Mouse (Mus musculus): ENCODE data around the gene Sulf2. TPM values are rescaled to one million over a fixed set of nuclear protein-coding genes. Genes with fewer than 3 reads are reported as not detected.

Gene Sulf2
- total RNA-seq, 2 experiments from 2014 or later, result 8.7 to 12.3 TPM

DNA sequence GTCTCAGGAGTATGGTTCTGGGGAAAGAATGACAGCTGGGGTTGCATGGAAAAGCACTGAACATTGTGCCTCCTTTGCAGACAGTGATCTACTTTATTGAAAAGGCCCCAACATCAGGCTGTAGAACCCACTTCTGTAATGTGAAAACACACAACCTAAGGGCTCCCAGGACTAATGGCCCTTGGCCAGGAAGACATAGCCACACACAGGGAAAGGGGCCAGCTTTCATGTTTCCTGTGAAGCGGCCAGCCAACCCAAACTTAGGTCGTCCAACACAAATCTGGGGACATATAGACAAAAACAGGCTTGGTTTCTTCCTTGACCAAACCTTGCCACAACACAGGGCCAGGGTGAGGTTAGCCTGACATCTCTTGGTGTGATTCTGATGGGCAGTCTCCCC, 35.5 kb downstream of the Sulf2 start:
- DNase-seq (ENCODE audit: low spot score), result no peak

DNA sequence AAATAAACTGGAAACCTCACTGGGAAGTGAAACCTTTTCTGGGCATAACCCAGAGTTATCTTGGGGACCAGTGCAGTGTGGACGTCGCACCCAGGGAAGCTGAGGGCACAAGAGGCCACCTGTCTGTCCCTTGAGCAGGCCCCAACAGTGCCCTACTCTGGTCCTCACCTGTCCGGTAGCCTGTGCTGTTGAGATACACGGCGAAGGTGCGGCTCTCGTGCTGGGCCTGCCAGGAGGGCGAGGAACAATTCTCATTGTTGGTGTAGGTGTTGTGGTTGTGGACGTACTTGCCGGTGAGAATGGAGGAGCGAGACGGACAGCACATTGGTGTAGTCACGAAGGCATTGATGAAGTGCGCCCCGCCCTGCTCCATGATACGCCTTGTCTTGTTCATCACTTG, 38.8 kb downstream of the Sulf2 start:
- DNase-seq (ENCODE audit: low spot score), result no peak

GRCm38 (mm10) chr2:166116278-166116608, 39.2 kb downstream of the Sulf2 start:
- DNase-seq (ENCODE audit: low spot score), result no peak

GRCm38 (mm10) chr2:166115571-166116277, 39.7 kb downstream of the Sulf2 start:
- DNase-seq (ENCODE audit: low spot score), result peak; percentile 85

DNA sequence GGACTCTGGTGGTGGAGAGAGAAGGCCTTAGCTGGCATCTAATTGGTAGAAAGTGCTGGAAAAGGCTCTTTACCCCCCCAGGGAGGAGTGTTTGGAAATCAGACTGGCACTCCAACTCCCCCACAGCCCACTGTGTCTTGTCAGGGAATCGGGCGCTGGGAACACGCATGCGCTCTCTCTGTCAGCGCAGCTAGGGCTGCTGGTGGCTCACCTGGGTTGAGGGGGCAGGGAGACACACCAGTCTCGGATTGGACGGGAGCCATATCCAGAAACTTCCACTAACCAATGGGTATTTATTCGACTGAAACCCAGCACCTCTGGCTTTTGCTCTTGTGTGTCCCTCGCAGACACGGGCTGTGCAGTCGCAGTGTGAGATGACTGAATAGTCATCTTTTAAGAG, 42.5 kb downstream of the Sulf2 start:
- DNase-seq (ENCODE audit: low spot score), result no peak

DNA sequence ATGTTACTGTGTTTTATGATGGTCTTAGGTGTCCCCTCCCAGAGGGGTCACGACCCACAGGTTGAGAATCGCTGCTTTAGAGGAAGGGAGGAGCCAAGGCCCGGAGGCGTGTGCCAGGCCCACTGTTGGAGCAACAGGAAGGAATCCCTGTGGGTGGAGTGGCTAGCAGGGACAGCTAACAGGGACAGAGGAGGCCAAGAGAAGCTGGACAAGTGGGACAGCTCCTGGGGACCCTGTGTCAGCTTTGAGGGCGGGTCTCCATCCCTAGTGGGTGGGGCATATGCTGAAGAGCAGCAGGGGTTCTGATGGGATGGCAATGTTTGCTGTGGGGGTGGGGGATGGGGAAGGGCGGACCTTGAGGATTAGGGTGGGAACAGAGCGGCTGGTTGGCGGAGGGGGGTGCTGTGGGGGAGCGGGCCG, 43.6 kb downstream of the Sulf2 start:
- DNase-seq (ENCODE audit: low spot score), result no peak

- DNase-seq (ENCODE audit: low spot score), result no peak
Measured at GRCm38 (mm10) chr2:166111238-166111637, 44.2 kb downstream of the Sulf2 start.

- DNase-seq (ENCODE audit: low spot score), result no peak
Measured at GRCm38 (mm10) chr2:166110764-166111163, 44.7 kb downstream of the Sulf2 start.

DNA sequence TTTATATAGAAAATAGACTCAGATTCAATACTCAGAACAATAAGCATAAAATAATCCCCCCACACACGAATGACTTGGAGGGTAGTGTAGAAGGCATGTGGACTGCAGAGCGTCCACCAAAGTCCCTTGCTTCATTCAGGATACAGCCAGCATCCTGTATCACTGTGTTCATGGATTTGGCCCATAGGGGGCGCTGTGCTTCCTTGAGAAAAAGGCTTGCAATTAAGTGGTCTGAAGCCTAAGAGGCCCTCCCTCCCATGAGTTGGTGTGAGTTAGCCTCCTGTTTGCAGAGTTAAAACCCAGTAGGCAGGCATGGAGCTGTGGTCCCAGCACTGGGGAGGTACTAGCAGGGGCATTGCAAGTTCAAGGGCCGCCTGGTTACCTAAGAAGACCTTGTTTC, 47.1 kb downstream of the Sulf2 start:
- peak; percentile 83 for DNase-seq (ENCODE audit: low spot score)

- no peak for DNase-seq (ENCODE audit: low spot score)
Measured at GRCm38 (mm10) chr2:166107911-166108310, 47.6 kb downstream of the Sulf2 start.

- no peak for DNase-seq (ENCODE audit: low spot score)
Measured at GRCm38 (mm10) chr2:166106631-166107030, 48.8 kb downstream of the Sulf2 start.

DNA sequence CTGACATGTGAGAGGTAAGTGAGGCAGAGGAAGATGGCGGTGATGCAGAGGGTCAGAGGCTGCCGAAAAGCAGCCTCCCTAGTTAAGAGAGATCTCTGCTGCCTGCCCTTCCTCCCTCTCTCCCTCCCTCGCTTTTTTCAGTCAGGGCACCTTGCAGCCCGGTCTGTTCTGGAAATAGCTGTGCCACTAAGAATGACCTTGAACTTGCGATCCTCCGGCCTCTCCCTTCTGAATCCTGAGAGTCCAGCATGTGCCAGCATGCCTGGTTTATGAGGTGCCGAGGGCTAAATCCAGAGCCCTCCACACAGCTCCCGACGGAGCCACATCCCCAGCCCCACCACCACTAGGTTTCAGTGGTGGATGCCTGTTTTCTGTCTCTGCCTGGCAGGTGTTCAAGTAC, 49.6 kb downstream of the Sulf2 start:
- no peak for DNase-seq (ENCODE audit: low spot score)

- DNase-seq (ENCODE audit: low spot score), result peak; percentile 34
Measured at GRCm38 (mm10) chr2:166102893-166103292, 52.6 kb downstream of the Sulf2 start.

DNA sequence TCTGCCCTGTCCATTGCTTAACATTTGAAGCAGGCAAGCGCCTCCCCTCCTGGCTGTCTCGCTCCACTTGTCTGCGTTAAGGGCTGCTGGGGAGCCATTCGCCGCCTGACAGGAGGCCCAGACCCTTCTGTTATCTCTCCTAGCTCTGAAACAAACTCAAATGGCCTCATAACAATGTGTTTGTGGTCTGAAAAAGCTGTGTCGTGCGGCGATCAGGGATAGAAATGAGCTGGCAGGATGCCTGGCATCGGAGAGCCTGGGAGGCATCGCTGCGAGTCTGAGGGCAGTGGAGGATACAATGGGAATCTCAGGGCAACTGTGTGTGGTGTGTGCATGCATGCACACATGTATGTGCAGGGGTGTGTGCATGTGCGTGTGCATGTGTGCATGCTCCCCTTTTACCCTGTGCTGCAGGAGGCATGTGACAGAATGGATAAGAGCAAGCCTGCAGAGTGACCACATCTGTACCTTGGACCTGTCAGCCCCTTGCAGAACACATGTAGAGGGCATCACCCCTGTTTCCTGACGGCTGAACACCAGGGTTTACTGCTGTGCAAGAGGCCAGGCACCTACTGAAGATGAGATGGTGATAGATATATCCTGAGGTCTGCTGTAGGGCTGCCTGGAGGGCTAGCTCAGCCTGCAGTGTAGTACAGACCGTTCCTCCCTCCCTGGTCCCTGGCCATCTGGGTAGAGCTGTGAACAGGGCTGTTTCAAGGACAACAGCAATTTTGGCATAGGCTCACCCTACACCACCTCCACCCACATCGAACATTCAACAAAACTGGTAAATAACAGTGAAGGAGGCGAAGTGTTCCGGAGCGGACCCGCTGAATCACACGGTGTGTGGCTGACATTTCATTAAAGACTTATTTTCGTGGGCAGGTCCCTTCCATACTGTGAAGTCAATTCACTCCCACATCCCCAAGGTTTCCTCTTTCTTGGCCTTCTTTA, 54.9 kb downstream of the Sulf2 start:
- no peak for DNase-seq (ENCODE audit: low spot score)

GRCm38 (mm10) chr2:166098292-166098933, 57.0 kb downstream of the Sulf2 start:
- no peak for DNase-seq (ENCODE audit: low spot score)

GRCm38 (mm10) chr2:166097443-166098291, 57.8 kb downstream of the Sulf2 start:
- DNase-seq (ENCODE audit: low spot score), result peak; percentile 44

GRCm38 (mm10) chr2:166096834-166097233, 58.6 kb downstream of the Sulf2 start:
- DNase-seq (ENCODE audit: low spot score), result no peak

DNA sequence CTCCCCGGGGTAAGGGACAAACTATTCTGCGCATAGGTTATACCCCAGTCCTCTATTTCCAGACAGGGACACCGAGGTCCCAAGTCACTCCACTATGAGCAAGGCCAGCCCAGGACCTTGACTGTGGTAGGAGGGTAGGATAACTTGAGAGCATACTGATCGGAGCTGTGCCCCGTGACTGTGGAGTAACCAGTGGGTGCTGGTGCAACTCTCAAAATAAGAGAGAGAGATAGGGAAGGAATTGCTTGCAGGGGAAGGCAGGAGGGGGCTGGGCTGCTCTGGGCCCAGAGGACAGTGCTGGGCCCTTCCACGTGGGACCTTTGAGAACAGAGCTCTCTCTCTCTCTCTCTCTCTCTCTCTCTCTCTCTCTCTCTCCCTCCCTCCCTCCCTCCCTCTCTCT, 59.2 kb downstream of the Sulf2 start:
- DNase-seq (ENCODE audit: low spot score), result no peak

- no peak for DNase-seq (ENCODE audit: low spot score)
Measured at GRCm38 (mm10) chr2:166092412-166092811, 63.1 kb downstream of the Sulf2 start.

DNA sequence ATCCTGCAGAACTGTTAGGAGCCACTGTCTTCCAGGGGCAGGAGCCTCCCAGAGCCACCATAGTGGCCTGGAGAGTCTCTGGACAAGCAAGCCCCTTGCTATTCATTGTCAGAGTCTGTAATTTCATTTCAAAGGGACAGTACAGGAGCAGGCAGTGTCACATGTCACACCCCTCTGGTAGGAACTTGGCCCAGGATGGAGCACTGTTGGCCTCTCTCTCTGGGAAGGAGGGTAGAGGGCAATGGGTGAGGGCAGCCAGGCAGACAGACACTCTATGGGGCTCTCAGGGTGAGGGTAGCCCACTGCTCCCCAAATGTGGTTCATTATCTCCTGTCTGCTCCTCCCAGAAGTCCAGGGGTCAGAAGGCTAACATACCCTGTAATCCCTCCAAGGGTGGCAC, 63.9 kb downstream of the Sulf2 start:
- DNase-seq (ENCODE audit: low spot score), result no peak

GRCm38 (mm10) chr2:166090131-166090581, 65.3 kb downstream of the Sulf2 start:
- DNase-seq (ENCODE audit: low spot score), result no peak

Measured in gastrocnemius, adult 18-20 months (tissue).